In the genomic region with DNA sequence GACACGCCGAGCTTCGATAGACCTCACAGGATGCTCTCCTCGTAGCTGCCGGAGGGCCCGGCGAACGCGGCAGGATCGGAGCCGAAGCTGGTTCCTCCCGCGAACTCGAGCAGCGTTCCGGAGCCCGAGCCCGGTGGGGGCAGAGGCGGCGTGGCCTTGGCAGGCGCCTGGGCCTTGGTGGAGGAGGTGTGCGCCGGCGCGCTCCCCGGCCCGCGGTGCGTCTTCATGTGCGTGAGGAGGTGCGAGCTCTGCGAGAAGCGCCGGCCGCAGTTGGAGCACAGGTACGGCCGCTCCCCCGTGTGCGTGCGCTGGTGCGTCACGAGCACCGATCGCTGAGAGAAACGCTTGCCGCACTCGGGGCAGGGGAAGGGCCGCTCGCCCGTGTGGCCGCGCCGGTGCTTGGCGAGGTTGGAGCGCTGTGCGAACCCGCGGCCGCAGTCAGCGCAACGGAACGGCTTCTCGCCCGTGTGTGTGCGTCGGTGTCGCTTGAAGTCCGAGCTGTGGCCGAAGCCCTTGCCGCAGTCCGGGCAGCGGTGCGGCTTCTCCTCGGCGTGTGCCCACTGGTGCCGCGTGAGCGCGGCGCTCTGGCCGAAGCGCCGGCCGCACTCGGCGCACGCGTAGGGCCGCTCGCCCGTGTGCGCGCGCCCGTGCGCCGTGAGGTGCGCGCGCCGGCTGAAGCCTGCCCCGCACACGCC, we compare ENCODE assay signal across 9 mouse cellular contexts. TPM values are rescaled to one million over a fixed set of nuclear protein-coding genes. Genes with fewer than 3 reads are reported as not detected.
DNase-seq lines count a peak whose midpoint lies in the region; ATAC-seq and TF ChIP-seq lines count a peak whose summit lies in the region.
"Had no signal": no experiment of that assay in that cellular context is flagged by ENCODE, and none has a peak within 500 bp of the region (broad histone marks: within the 10 kb centered on the region; RNA-seq: fewer than 3 reads in every experiment).

No protein-coding gene starts in this region.

- no peak overlapping the region; the same call in 1 of the 2 replicates for H3K27ac ChIP-seq in heart, embryonic 10.5 days
- peak overlapping the region; percentile 87 for H3K27ac ChIP-seq in cerebellum, adult 2 months (ENCODE audit: insufficient read depth, low read length)
- no peak overlapping the region for H3K27ac ChIP-seq in hindbrain, embryonic 10.5 days
- H3K27ac ChIP-seq in midbrain, embryonic 13.5 days, result no peak overlapping the region

- peak overlapping the region; percentile 58 for H3K4me3 ChIP-seq in heart, embryonic 10.5 days
- H3K4me3 ChIP-seq in cerebellum, adult 2 months (replicated peaks; ENCODE audit: insufficient read depth, low read depth, low read length), result peak overlapping the region; percentile 79
- H3K4me3 ChIP-seq in hindbrain, embryonic 10.5 days, result peak overlapping the region; percentile 51
- H3K4me3 ChIP-seq in midbrain, embryonic 13.5 days (replicated peaks), result peak overlapping the region; percentile 35

- H3K4me2 ChIP-seq in midbrain, embryonic 13.5 days (replicated peaks), result peak overlapping the region; percentile 55

- H3K9me3 ChIP-seq in heart, embryonic 10.5 days, result no peaks in the 10 kb centered on the region
- H3K9me3 ChIP-seq in hindbrain, embryonic 10.5 days, result no peaks in the 10 kb centered on the region
- H3K9me3 ChIP-seq in midbrain, embryonic 13.5 days, result no peaks in the 10 kb centered on the region

- H3K36me3 ChIP-seq in heart, embryonic 10.5 days, result peaks cover 41% of the 10 kb centered on the region
- peaks cover 80% of the 10 kb centered on the region for H3K36me3 ChIP-seq in hindbrain, embryonic 10.5 days
- peaks cover 84% of the 10 kb centered on the region for H3K36me3 ChIP-seq in midbrain, embryonic 13.5 days

- H3K9ac ChIP-seq in midbrain, embryonic 13.5 days (replicated peaks), result peak overlapping the region; percentile 44

- TF ChIP-seq POLR2A in cerebellum, adult 2 months (IDR thresholded peaks at IDR 0.05; ENCODE audit: borderline replicate concordance, insufficient read depth, low read length), result peak; percentile 54; the same call in 1 of the 2 replicates

- peaks cover 87% of the 10 kb centered on the region for H3K27me3 ChIP-seq in heart, embryonic 10.5 days (ENCODE audit: insufficient read depth, poor library complexity, severe bottlenecking)
- no peaks in the 10 kb centered on the region for H3K27me3 ChIP-seq in cerebellum, adult 2 months (ENCODE audit: control insufficient read depth, insufficient read depth, low read length)
- peaks cover 87% of the 10 kb centered on the region for H3K27me3 ChIP-seq in hindbrain, embryonic 10.5 days (ENCODE audit: insufficient read depth, poor library complexity, severe bottlenecking)
- peaks cover 71% of the 10 kb centered on the region for H3K27me3 ChIP-seq in midbrain, embryonic 13.5 days

- no peak for TF ChIP-seq CTCF in cerebellum, adult 2 months (IDR thresholded peaks at IDR 0.05; ENCODE audit: borderline replicate concordance, insufficient read depth, low read depth, low read length)

- no peak for ATAC-seq in midbrain, embryonic 13.5 days

- peaks cover 27% of the 10 kb centered on the region for H3K4me1 ChIP-seq in heart, embryonic 10.5 days
- 0 out of 2 replicates have a peak, but pooled peaks cover 6% of the 10 kb centered on the region for H3K4me1 ChIP-seq in cerebellum, adult 2 months (ENCODE audit: control insufficient read depth, insufficient read depth, low read length)
- peaks cover 28% of the 10 kb centered on the region for H3K4me1 ChIP-seq in hindbrain, embryonic 10.5 days (replicated peaks)
- peaks cover 24% of the 10 kb centered on the region for H3K4me1 ChIP-seq in midbrain, embryonic 13.5 days (replicated peaks)

- no peak for DNase-seq in heart, embryonic 10.5 days (ENCODE audit: low spot score)
- no peak for DNase-seq in heart, adult 18-20 months
- peak; percentile 34 for DNase-seq in 3134 (ENCODE audit: extremely low read depth, insufficient read length, low spot score)
- peak; percentile 75 for DNase-seq in cerebellum, adult 2 months
- DNase-seq in hindbrain, embryonic 10.5 days (ENCODE audit: low spot score), result peak; percentile 51
- no peak for DNase-seq in ovary, adult 18-20 months (ENCODE audit: low spot score)
- DNase-seq in layer of hippocampus, postnatal 14 days (ENCODE audit: low spot score in 2 of 2), result no peak

- WGBS in heart, embryonic 10.5 days, result 3% methylated on average over 103 of the region's 103 CpGs
- 7% methylated on average over 103 of the region's 103 CpGs for WGBS in cerebellum, adult 2 months
- WGBS in hindbrain, embryonic 10.5 days, result 11% methylated on average over 103 of the region's 103 CpGs
- 7% methylated on average over 103 of the region's 103 CpGs for WGBS in midbrain, embryonic 13.5 days

RNA-seq across cellular contexts. Expression of gene Zfp316, which starts 16.5 kb away (rescaled TPM):
- 2.1 and 2.6 TPM in 2 replicates for polyA plus RNA-seq in heart, embryonic 10.5 days (2016; fragmentation: Nextera tagmentation; extraction: Ambion mirVana)
- total RNA-seq in heart, adult 18-20 months (2021), result 1 to 10 TPM; 5.5 to 5.7 TPM
- polyA plus RNA-seq in cerebellum, adult 2 months (2012; rRNA removed), result 14.1 and 14.7 TPM in 2 replicates
- 3.9 and 6.6 TPM in 2 replicates for polyA plus RNA-seq in hindbrain, embryonic 10.5 days (2016; fragmentation: Nextera tagmentation; extraction: Ambion mirVana)
- polyA plus RNA-seq in midbrain, embryonic 13.5 days (2015; fragmentation: Nextera tagmentation; extraction: Ambion mirVana), result 8.2 and 12.1 TPM in 2 replicates
- 10 to 100 TPM; 20.1 to 20.6 TPM for total RNA-seq in layer of hippocampus, postnatal 14 days (2021)

RNA-seq across cellular contexts. Expression of gene Zfp12, which starts 18.4 kb away (rescaled TPM):
- polyA plus RNA-seq in heart, embryonic 10.5 days (2016; fragmentation: Nextera tagmentation; extraction: Ambion mirVana), result 8.3 and 11.7 TPM in 2 replicates
- 1 to 10 TPM; 8.3 to 9.6 TPM for total RNA-seq in heart, adult 18-20 months (2021)
- polyA plus RNA-seq in cerebellum, adult 2 months (2012; rRNA removed), result 27.0 and 28.5 TPM in 2 replicates
- 19.9 and 22.0 TPM in 2 replicates for polyA plus RNA-seq in hindbrain, embryonic 10.5 days (2016; fragmentation: Nextera tagmentation; extraction: Ambion mirVana)
- 24.3 and 25.1 TPM in 2 replicates for polyA plus RNA-seq in midbrain, embryonic 13.5 days (2015; fragmentation: Nextera tagmentation; extraction: Ambion mirVana)
- total RNA-seq in layer of hippocampus, postnatal 14 days (2021), result 10 to 100 TPM; 25.5 to 25.6 TPM

RNA-seq across cellular contexts. Expression of gene Spdye4a, which starts 26.6 kb away (rescaled TPM):
- polyA plus RNA-seq in heart, embryonic 10.5 days (2016; fragmentation: Nextera tagmentation; extraction: Ambion mirVana), result not detected in 2 replicates
- total RNA-seq in heart, adult 18-20 months (2021), result not detected
- not detected in 2 replicates for polyA plus RNA-seq in cerebellum, adult 2 months (2012; rRNA removed)
- not detected in 2 replicates for polyA plus RNA-seq in hindbrain, embryonic 10.5 days (2016; fragmentation: Nextera tagmentation; extraction: Ambion mirVana)
- not detected in 2 replicates for polyA plus RNA-seq in midbrain, embryonic 13.5 days (2015; fragmentation: Nextera tagmentation; extraction: Ambion mirVana)
- total RNA-seq in layer of hippocampus, postnatal 14 days (2021), result not detected
- polyA plus RNA-seq: large intestine, adult 2 months had no signal

RNA-seq across cellular contexts. Expression of gene Zfp853, which starts 40.1 kb away (rescaled TPM):
- not detected in 2 replicates for polyA plus RNA-seq in heart, embryonic 10.5 days (2016; fragmentation: Nextera tagmentation; extraction: Ambion mirVana)
- total RNA-seq in heart, adult 18-20 months (2021), result under 1 TPM in 1 of 2 experiments, not detected in 1; 0.13 TPM
- 2.0 TPM in 2 replicates for polyA plus RNA-seq in cerebellum, adult 2 months (2012; rRNA removed)
- not detected in 2 replicates for polyA plus RNA-seq in hindbrain, embryonic 10.5 days (2016; fragmentation: Nextera tagmentation; extraction: Ambion mirVana)
- 0.05 and 0.06 TPM in 2 replicates for polyA plus RNA-seq in midbrain, embryonic 13.5 days (2015; fragmentation: Nextera tagmentation; extraction: Ambion mirVana)
- total RNA-seq in layer of hippocampus, postnatal 14 days (2021), result 1 to 10 TPM; 7.7 to 7.9 TPM

Comparison
In these comparisons a context has a peak if more than half of its experiments do, and no peak if none do; other contexts are left out.
1. DNase-seq: peak in 3134 (single experiment), cerebellum, adult 2 months (2 of 2) and hindbrain, embryonic 10.5 days (single experiment); none in heart, embryonic 10.5 days (single experiment), heart, adult 18-20 months (0 of 2), ovary, adult 18-20 months (single experiment) and layer of hippocampus, postnatal 14 days (0 of 2).
2. Peak in every context shown above with its lines, with median percentiles within 50 percentile points of each other: H3K4me3 ChIP-seq.